Mouse (Mus musculus): Measurements from ENCODE around the gene Tmcc3. TPM values are rescaled to one million over a fixed set of nuclear protein-coding genes. Genes with fewer than 3 reads are reported as not detected.

The Tmcc3 gene
- 2.9 and 3.5 TPM in 2 replicates for polyA plus RNA-seq (2012; ENCODE audit: low replicate concordance)

GRCm38 (mm10) chr10:94311511-94312006 lies at the start of gene Tmcc3:
TSS of gene Tmcc3 (plus strand) at chr10:94311949.

GRCm38 (mm10) chr10:94298471-94298870 lies 13.3 kb upstream of the Tmcc3 start, which contains the start of gene Gm4792:
TSS of gene Gm4792 (minus strand) at chr10:94298703.

Other genes starting within 250 kb of the Tmcc3 start
- 0.34 and 1.8 TPM in 2 replicates for gene Nr2c1, start 163.9 kb upstream of the Tmcc3 start, polyA plus RNA-seq (2012; ENCODE audit: low replicate concordance)
- 204 and 253 TPM in 2 replicates for gene Ndufa12, start 113.2 kb upstream of the Tmcc3 start, polyA plus RNA-seq (2012; ENCODE audit: low replicate concordance)
- gene Gm4792, start 13.2 kb upstream of the Tmcc3 start, polyA plus RNA-seq (2012; ENCODE audit: low replicate concordance), result not detected in 2 replicates